Comparison of ENCODE assay signal across 18 mouse cellular contexts in the genomic region with DNA sequence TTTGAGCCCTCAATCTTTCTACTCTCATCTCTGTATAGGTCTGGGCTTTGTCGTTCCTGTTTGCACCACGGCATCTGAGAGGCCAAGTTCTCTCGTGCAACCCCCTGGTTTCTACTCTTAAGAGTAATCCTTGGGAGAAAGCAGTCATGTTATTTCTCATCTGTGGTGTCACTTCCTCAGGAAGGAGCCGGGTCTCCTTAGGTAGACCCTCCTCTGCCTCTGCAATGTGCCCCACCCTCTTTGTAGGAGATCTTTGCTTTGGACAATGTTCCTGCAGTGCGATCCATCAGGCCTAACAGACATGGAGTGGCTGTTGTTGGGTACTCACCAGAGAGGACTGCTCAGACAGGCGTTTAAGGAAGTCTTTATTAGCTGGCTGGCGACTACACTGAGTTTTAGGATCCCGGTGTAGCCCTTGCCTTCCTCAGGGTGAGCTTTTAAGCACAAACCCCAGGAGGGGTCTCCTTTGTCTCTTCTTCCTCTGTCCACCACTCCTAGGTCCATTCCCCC.
DNase-seq lines count a peak whose midpoint lies in the region; ATAC-seq and TF ChIP-seq lines count a peak whose summit lies in the region.
"Had no signal": no experiment of that assay in that cellular context is flagged by ENCODE, and none has a peak within 500 bp of the region (broad histone marks: within the 10 kb centered on the region; RNA-seq: fewer than 3 reads in every experiment).

No protein-coding gene starts in this region.

- H3K27me3 ChIP-seq in forebrain, embryonic 10.5 days (ENCODE audit: poor library complexity, severe bottlenecking) = no peaks in the 10 kb centered on the region; the same call in 1 of the 2 replicates
- no peaks in the 10 kb centered on the region for H3K27me3 ChIP-seq in forebrain, embryonic 12.5 days
- no peaks in the 10 kb centered on the region for H3K27me3 ChIP-seq in intestine, embryonic 15.5 days (replicated peaks)
- no peaks in the 10 kb centered on the region for H3K27me3 ChIP-seq in intestine, postnatal 0 days (replicated peaks; ENCODE audit: control insufficient read depth, insufficient read depth, low read length)
- no peaks in the 10 kb centered on the region for H3K27me3 ChIP-seq in midbrain, embryonic 15.5 days (replicated peaks)
- H3K27me3 ChIP-seq in midbrain, embryonic 13.5 days = no peaks in the 10 kb centered on the region
- no peaks in the 10 kb centered on the region for H3K27me3 ChIP-seq in intestine, embryonic 16.5 days (replicated peaks; ENCODE audit: control insufficient read depth, insufficient read depth, low read length)
- H3K27me3 ChIP-seq: embryonic facial prominence, embryonic 13.5 days; hindbrain, embryonic 12.5 days; kidney, embryonic 15.5 days; limb, embryonic 13.5 days had no signal

- 77% methylated on average over 8 of the region's 8 CpGs for WGBS in forebrain, embryonic 10.5 days
- 78% methylated on average over 8 of the region's 8 CpGs for WGBS in forebrain, embryonic 12.5 days
- 65% methylated on average over 8 of the region's 8 CpGs for WGBS in intestine, embryonic 15.5 days
- 53% methylated on average over 8 of the region's 8 CpGs for WGBS in intestine, postnatal 0 days
- WGBS in midbrain, embryonic 15.5 days = 62% methylated on average over 8 of the region's 8 CpGs
- 72% methylated on average over 8 of the region's 8 CpGs for WGBS in midbrain, embryonic 13.5 days
- WGBS in intestine, embryonic 16.5 days = 65% methylated on average over 8 of the region's 8 CpGs

- peaks cover 21% of the 10 kb centered on the region for H3K4me1 ChIP-seq in forebrain, embryonic 10.5 days
- peaks cover 5% of the 10 kb centered on the region; the same call in 1 of the 2 replicates for H3K4me1 ChIP-seq in forebrain, embryonic 12.5 days
- H3K4me1 ChIP-seq in intestine, embryonic 15.5 days (replicated peaks) = peaks cover 5% of the 10 kb centered on the region
- H3K4me1 ChIP-seq in intestine, postnatal 0 days (replicated peaks; ENCODE audit: control insufficient read depth, insufficient read depth, low read length) = no peaks in the 10 kb centered on the region
- H3K4me1 ChIP-seq in midbrain, embryonic 15.5 days = no peaks in the 10 kb centered on the region
- H3K4me1 ChIP-seq in midbrain, embryonic 13.5 days (replicated peaks) = peaks cover 3% of the 10 kb centered on the region
- H3K4me1 ChIP-seq in intestine, embryonic 16.5 days (ENCODE audit: control insufficient read depth, insufficient read depth, low read length) = 0 out of 2 replicates have a peak, but pooled peaks cover 6% of the 10 kb centered on the region

- no peak for TF ChIP-seq CTCF in intestine, postnatal 0 days (IDR thresholded peaks at IDR 0.05; ENCODE audit: low read depth)

- peak overlapping the region; percentile 25; the same call in 1 of the 2 replicates for H3K27ac ChIP-seq in forebrain, embryonic 10.5 days
- no peak overlapping the region for H3K27ac ChIP-seq in forebrain, embryonic 12.5 days
- H3K27ac ChIP-seq in intestine, embryonic 15.5 days = no peak overlapping the region
- H3K27ac ChIP-seq in intestine, postnatal 0 days (ENCODE audit: low read depth, low read length) = no peak overlapping the region
- no peak overlapping the region for H3K27ac ChIP-seq in midbrain, embryonic 15.5 days
- no peak overlapping the region for H3K27ac ChIP-seq in midbrain, embryonic 13.5 days
- H3K27ac ChIP-seq in intestine, embryonic 16.5 days (ENCODE audit: low read length) = no peak overlapping the region
- H3K27ac ChIP-seq: embryonic facial prominence, embryonic 13.5 days; hindbrain, embryonic 12.5 days; kidney, embryonic 15.5 days; limb, embryonic 13.5 days had no signal

- no peak overlapping the region for H3K4me3 ChIP-seq in forebrain, embryonic 10.5 days
- H3K4me3 ChIP-seq in forebrain, embryonic 12.5 days (replicated peaks) = no peak overlapping the region
- no peak overlapping the region for H3K4me3 ChIP-seq in intestine, embryonic 15.5 days (replicated peaks)
- no peak overlapping the region for H3K4me3 ChIP-seq in intestine, postnatal 0 days (ENCODE audit: low read depth, low read length)
- H3K4me3 ChIP-seq in midbrain, embryonic 15.5 days = no peak overlapping the region
- H3K4me3 ChIP-seq in midbrain, embryonic 13.5 days (replicated peaks) = no peak overlapping the region
- no peak overlapping the region for H3K4me3 ChIP-seq in intestine, embryonic 16.5 days (ENCODE audit: low read length)
- H3K4me3 ChIP-seq: embryonic facial prominence, embryonic 13.5 days; hindbrain, embryonic 12.5 days; kidney, embryonic 15.5 days; limb, embryonic 13.5 days; myocyte had no signal

- no peak overlapping the region for H3K4me2 ChIP-seq in forebrain, embryonic 12.5 days
- H3K4me2 ChIP-seq in intestine, embryonic 15.5 days (replicated peaks) = no peak overlapping the region
- no peak overlapping the region for H3K4me2 ChIP-seq in intestine, postnatal 0 days (replicated peaks; ENCODE audit: low read depth)
- H3K4me2 ChIP-seq in midbrain, embryonic 15.5 days = no peak overlapping the region
- H3K4me2 ChIP-seq in midbrain, embryonic 13.5 days (replicated peaks) = no peak overlapping the region
- H3K4me2 ChIP-seq in intestine, embryonic 16.5 days (ENCODE audit: low read depth, low read length) = no peak overlapping the region
- H3K4me2 ChIP-seq: embryonic facial prominence, embryonic 13.5 days; hindbrain, embryonic 12.5 days; kidney, embryonic 15.5 days; limb, embryonic 13.5 days had no signal

- no peak for ATAC-seq in forebrain, embryonic 12.5 days (ENCODE audit: low FRiP score)
- ATAC-seq in intestine, embryonic 15.5 days = peak; percentile 27; the same call in 1 of the 2 replicates
- ATAC-seq in intestine, postnatal 0 days = no peak
- peak; percentile 30; the same call in 1 of the 2 replicates for ATAC-seq in midbrain, embryonic 15.5 days (replicated peaks)
- ATAC-seq in midbrain, embryonic 13.5 days = no peak
- peak; percentile 12; the same call in 1 of the 2 replicates for ATAC-seq in intestine, embryonic 16.5 days
- ATAC-seq: liver, postnatal 0 days had no signal

- no peaks in the 10 kb centered on the region for H3K9me3 ChIP-seq in forebrain, embryonic 10.5 days
- no peaks in the 10 kb centered on the region for H3K9me3 ChIP-seq in forebrain, embryonic 12.5 days
- no peaks in the 10 kb centered on the region for H3K9me3 ChIP-seq in intestine, embryonic 15.5 days
- H3K9me3 ChIP-seq in intestine, postnatal 0 days (ENCODE audit: control insufficient read depth) = no peaks in the 10 kb centered on the region
- H3K9me3 ChIP-seq in midbrain, embryonic 15.5 days = no peaks in the 10 kb centered on the region
- H3K9me3 ChIP-seq in midbrain, embryonic 13.5 days = no peaks in the 10 kb centered on the region
- H3K9me3 ChIP-seq in intestine, embryonic 16.5 days (ENCODE audit: control insufficient read depth, low read length) = no peaks in the 10 kb centered on the region
- H3K9me3 ChIP-seq: embryonic facial prominence, embryonic 13.5 days; kidney, embryonic 15.5 days; limb, embryonic 13.5 days had no signal

- H3K9ac ChIP-seq in forebrain, embryonic 12.5 days = no peak overlapping the region
- no peak overlapping the region for H3K9ac ChIP-seq in intestine, embryonic 15.5 days
- H3K9ac ChIP-seq in intestine, postnatal 0 days (ENCODE audit: low read depth, low read length) = no peak overlapping the region
- no peak overlapping the region for H3K9ac ChIP-seq in midbrain, embryonic 15.5 days
- H3K9ac ChIP-seq in midbrain, embryonic 13.5 days (replicated peaks) = no peak overlapping the region
- H3K9ac ChIP-seq in intestine, embryonic 16.5 days (ENCODE audit: low read depth, low read length) = no peak overlapping the region
- H3K9ac ChIP-seq: embryonic facial prominence, embryonic 13.5 days; hindbrain, embryonic 12.5 days; kidney, embryonic 15.5 days; limb, embryonic 13.5 days; liver, postnatal 0 days had no signal

- no peaks in the 10 kb centered on the region for H3K36me3 ChIP-seq in forebrain, embryonic 10.5 days (replicated peaks)
- no peaks in the 10 kb centered on the region for H3K36me3 ChIP-seq in forebrain, embryonic 12.5 days (replicated peaks)
- H3K36me3 ChIP-seq in intestine, embryonic 15.5 days = no peaks in the 10 kb centered on the region
- no peaks in the 10 kb centered on the region for H3K36me3 ChIP-seq in intestine, postnatal 0 days (ENCODE audit: control insufficient read depth, insufficient read depth)
- H3K36me3 ChIP-seq in midbrain, embryonic 15.5 days (replicated peaks) = no peaks in the 10 kb centered on the region
- H3K36me3 ChIP-seq in midbrain, embryonic 13.5 days = no peaks in the 10 kb centered on the region
- no peaks in the 10 kb centered on the region for H3K36me3 ChIP-seq in intestine, embryonic 16.5 days (ENCODE audit: control insufficient read depth, insufficient read depth, low read length)
- H3K36me3 ChIP-seq: embryonic facial prominence, embryonic 13.5 days; hindbrain, embryonic 12.5 days; kidney, embryonic 15.5 days; limb, embryonic 13.5 days had no signal

- no peak for DNase-seq in forebrain, embryonic 10.5 days (ENCODE audit: extremely low spot score, low spot score)
- no peak for DNase-seq in lung, postnatal 4 days
- DNase-seq: cerebellum, adult 8-10 months; kidney, postnatal 4 days; liver, postnatal 0 days; lung, postnatal 14 days; thymus, adult 2 months had no signal

Comparison
In these comparisons a context has a peak if more than half of its experiments do, and no peak if none do; other contexts are left out.
1. ATAC-seq: peak in intestine, embryonic 15.5 days (single experiment), midbrain, embryonic 15.5 days (single experiment) and intestine, embryonic 16.5 days (single experiment); none in forebrain, embryonic 12.5 days (single experiment), intestine, postnatal 0 days (single experiment) and midbrain, embryonic 13.5 days (single experiment).